Mouse (Mus musculus) embryonic facial prominence, embryonic 10.5 days (tissue): ENCODE data around the gene Tab2. TPM values are rescaled to one million over a fixed set of nuclear protein-coding genes. Genes with fewer than 3 reads are reported as not detected.
A peak's percentile ranks its signal among the peaks of the same experiment; 100 is the strongest.

Source experiments
- DNase-seq: peaks from one replicate; pipeline ENCODE4 v3.0.0-alpha.2; 2017; ENCODE audit warnings: low spot score
- H3K27ac ChIP-seq: fragments of 300-500 bp; sonication (generic); replicated peaks from 2 replicates; pipeline ENCODE4 v1.5.1; 2016; ENCODE audit warnings: mild to moderate bottlenecking
- H3K27me3 ChIP-seq: fragments of 300-500 bp; sonication (generic); replicated peaks from 2 replicates; pipeline ENCODE4 v1.6.1; 2016; ENCODE audit warnings: low read depth, mild to moderate bottlenecking; ENCODE audit not compliant: poor library complexity, severe bottlenecking
- H3K36me3 ChIP-seq: fragments of 300-500 bp; sonication (generic); replicated peaks from 2 replicates; pipeline ENCODE4 v1.6.1; 2016; ENCODE audit warnings: mild to moderate bottlenecking, moderate library complexity
- H3K4me1 ChIP-seq: fragments of 300-500 bp; sonication (generic); 2 replicates; pipeline ENCODE4 v1.6.1; 2016
- H3K4me3 ChIP-seq: fragments of 300-500 bp; sonication (generic); 2 replicates; pipeline ENCODE4 v1.5.1; 2016; ENCODE audit warnings: mild to moderate bottlenecking, moderate library complexity
- H3K9me3 ChIP-seq: fragments of 300-500 bp; sonication (generic); 2 replicates; pipeline ENCODE4 v1.6.1; 2016; ENCODE audit warnings: mild to moderate bottlenecking
- WGBS: fragments of 180-500 bp; shearing (Covaris S2); methylation state at CpG from one replicate; pipeline ENCODE4 v1.1.7; 2016; 5-methylcytosine and 5-hydroxymethylcytosine counted together
- polyA plus RNA-seq: library from polyadenylated mRNA; unstranded; fragments of >200 nt; fragmentation: Nextera tagmentation; extraction: Ambion mirVana; gene quantifications from 2 replicates; pipeline ENCODE4 v1.2.1, GENCODE M21; 2016

Tab2 gene
- polyA plus RNA-seq, 1 experiment from 2014 or later = 17.8 TPM

DNA sequence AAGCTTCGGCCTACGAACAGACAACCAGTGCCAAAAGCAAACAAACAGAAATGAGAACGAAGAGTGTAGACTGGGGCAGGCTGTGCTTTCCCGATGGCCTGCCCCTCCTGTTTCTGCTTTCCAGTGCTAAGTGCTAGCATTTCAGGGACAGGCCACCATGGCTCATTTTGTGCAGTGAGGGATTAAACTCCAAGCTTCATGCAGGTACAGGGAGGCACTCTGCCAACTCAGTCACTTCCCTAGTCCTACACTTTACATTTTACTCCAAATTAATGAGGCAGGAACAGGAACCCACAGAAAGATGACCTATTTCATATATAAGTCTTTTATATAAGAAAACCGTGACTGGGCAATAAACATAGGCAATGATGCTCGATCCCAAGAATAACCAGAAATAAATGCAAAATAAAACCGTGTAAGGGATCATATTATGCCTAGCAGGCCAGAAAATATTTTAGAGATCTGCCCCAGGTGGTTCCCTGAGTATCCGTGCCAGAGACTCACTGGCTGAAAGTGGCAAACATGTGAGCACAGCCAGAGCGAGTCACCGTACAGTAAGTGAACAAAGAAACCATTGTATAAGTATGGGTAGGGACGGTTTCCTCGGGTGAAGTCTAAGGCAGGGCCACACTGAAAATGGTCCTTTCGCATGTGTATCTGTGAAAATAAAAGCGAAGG lies 94.6 kb downstream of the Tab2 start:
- Histone ChIP-seq H3K4me1 (no peaks in the 10 kb centered on the region), H3K27ac (no peak overlapping the region), H3K27me3 (peaks cover 4% of the 10 kb centered on the region), H3K9me3 (peaks cover 5% of the 10 kb centered on the region; the same call in 1 of the 2 replicates), H3K4me3 (no peak overlapping the region), H3K36me3 (no peaks in the 10 kb centered on the region)
- DNase-seq = peak; percentile 6
- WGBS = 76% methylated on average over 14 of the region's 14 CpGs

DNA sequence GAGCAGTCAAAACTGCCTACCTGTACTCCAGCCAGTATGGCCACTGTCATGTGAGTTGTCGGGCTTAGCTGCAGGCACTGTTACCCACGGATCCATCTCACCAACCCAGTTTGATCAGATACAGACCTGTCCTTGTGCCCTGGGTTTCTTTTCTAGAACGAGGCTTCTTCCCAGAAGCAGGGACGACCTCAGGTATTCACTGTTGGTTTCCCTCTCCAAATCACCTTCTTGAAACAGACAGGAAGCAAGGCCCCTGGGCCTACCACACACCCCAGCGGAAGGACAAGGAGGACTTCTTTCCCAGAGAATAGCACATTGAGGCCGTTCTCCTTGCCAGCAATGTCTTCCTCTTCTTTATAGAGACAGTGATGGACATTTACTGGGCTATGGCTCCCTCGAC lies 95.5 kb downstream of the Tab2 start:
- peaks cover 5% of the 10 kb centered on the region; the same call in 1 of the 2 replicates for H3K9me3 ChIP-seq
- H3K4me3 ChIP-seq = no peak overlapping the region
- no peak overlapping the region for H3K27ac ChIP-seq
- H3K36me3 ChIP-seq = no peaks in the 10 kb centered on the region
- H3K4me1 ChIP-seq = no peaks in the 10 kb centered on the region
- H3K27me3 ChIP-seq = no peaks in the 10 kb centered on the region
- DNase-seq = peak; percentile 6
- 86% methylated on average over 7 of the region's 7 CpGs for WGBS

Other genes starting within 250 kb of the Tab2 start
- gene Katna1, start 230.2 kb downstream of the Tab2 start, polyA plus RNA-seq = 69.3 and 72.0 TPM in 2 replicates
- gene Ginm1, start 163.4 kb downstream of the Tab2 start, polyA plus RNA-seq = 44.7 and 52.8 TPM in 2 replicates
- 41.6 and 41.9 TPM in 2 replicates for gene Ppil4, start 163.3 kb downstream of the Tab2 start, polyA plus RNA-seq
- gene Zc3h12d, start 123.8 kb downstream of the Tab2 start, polyA plus RNA-seq = 0.09 and 0.12 TPM in 2 replicates